Mouse (Mus musculus): ENCODE results near the gene Glrb.

- no peak for TF ChIP-seq CTCF (IDR thresholded peaks at IDR 0.05; ENCODE audit: borderline replicate concordance, extremely low read depth, insufficient read depth, insufficient read length)
- no peak for TF ChIP-seq POLR2A (IDR thresholded peaks at IDR 0.05; ENCODE audit: borderline replicate concordance, extremely low read depth, insufficient read depth, insufficient read length, poor library complexity, severe bottlenecking)
These were observed 39.4 kb downstream of the Glrb start for GRCm38 (mm10) chr3:80874081-80874480.
